Mouse (Mus musculus): ENCODE measurements around the gene Fndc8. TPM values are rescaled to one million over a fixed set of nuclear protein-coding genes. Genes with fewer than 3 reads are reported as not detected.

Fndc8 gene
- polyA plus RNA-seq, 1 experiment from 2014 or later: not detected

Other genes starting within 250 kb of the Fndc8 start
- gene Cct6b, start 127.8 kb upstream of the Fndc8 start, polyA plus RNA-seq (2014; fragmentation: Nextera tagmentation; extraction: Ambion mirVana): 0.14 and 0.32 TPM in 2 replicates
- 31.7 and 32.2 TPM in 2 replicates for gene Zfp830, start 127.8 kb upstream of the Fndc8 start, polyA plus RNA-seq (2014; fragmentation: Nextera tagmentation; extraction: Ambion mirVana)
- gene Lig3, start 111.0 kb upstream of the Fndc8 start, polyA plus RNA-seq (2014; fragmentation: Nextera tagmentation; extraction: Ambion mirVana): 24.2 and 31.1 TPM in 2 replicates
- gene Rffl, start 20.9 kb upstream of the Fndc8 start, polyA plus RNA-seq (2014; fragmentation: Nextera tagmentation; extraction: Ambion mirVana): 6.4 and 7.4 TPM in 2 replicates
- gene Rad51d, start 1.5 kb upstream of the Fndc8 start, polyA plus RNA-seq (2014; fragmentation: Nextera tagmentation; extraction: Ambion mirVana): 15.3 and 16.4 TPM in 2 replicates
- 16.7 and 22.9 TPM in 2 replicates for gene Nle1, start 16.3 kb downstream of the Fndc8 start, polyA plus RNA-seq (2014; fragmentation: Nextera tagmentation; extraction: Ambion mirVana)
- gene Unc45b, start 18.4 kb downstream of the Fndc8 start, polyA plus RNA-seq (2014; fragmentation: Nextera tagmentation; extraction: Ambion mirVana): 174 and 220 TPM in 2 replicates
- gene Slfn5, start 59.2 kb downstream of the Fndc8 start, polyA plus RNA-seq (2014; fragmentation: Nextera tagmentation; extraction: Ambion mirVana): 0.68 and 1.4 TPM in 2 replicates
- gene Slfn9, start 99.7 kb downstream of the Fndc8 start, polyA plus RNA-seq (2014; fragmentation: Nextera tagmentation; extraction: Ambion mirVana): 14.1 and 16.6 TPM in 2 replicates
- 0.29 and 0.39 TPM in 2 replicates for gene Slfn8, start 128.7 kb downstream of the Fndc8 start, polyA plus RNA-seq (2014; fragmentation: Nextera tagmentation; extraction: Ambion mirVana)
- 2.4 and 2.7 TPM in 2 replicates for gene Slfn2, start 173.0 kb downstream of the Fndc8 start, polyA plus RNA-seq (2014; fragmentation: Nextera tagmentation; extraction: Ambion mirVana)
- not detected in 2 replicates for gene Slfn1, start 224.7 kb downstream of the Fndc8 start, polyA plus RNA-seq (2014; fragmentation: Nextera tagmentation; extraction: Ambion mirVana)

All from heart, embryonic 11.5 days (tissue).